Mouse (Mus musculus): ENCODE measurements around the gene Sectm1b. TPM values are rescaled to one million over a fixed set of nuclear protein-coding genes. Genes with fewer than 3 reads are reported as not detected.
"Not testable (repeated sequence)": the region's sequence is repeated elsewhere in the genome, so short reads cannot be mapped to it uniquely, and the experiment has no call there.

Sectm1b gene
- total RNA-seq (2021) = not detected

- no peak for DNase-seq
- intact Hi-C loops (cut with DNase I) = no loop called here
These were observed at the start of gene Sectm1b for GRCm38 (mm10) chr11:121063379-121063778. Gene Sectm1b, minus strand, starts transcription at chr11:121063569.

- intact Hi-C loops (cut with DNase I) = no loop called here
These were observed 48.9 kb upstream of the Sectm1b start for GRCm38 (mm10) chr11:121112091-121112775.

GRCm38 (mm10) chr11:121111601-121112000 is 48.2 kb upstream of the Sectm1b start:
- DNase-seq = no peak
- intact Hi-C loops (cut with DNase I) = no loop called here

More at GRCm38 (mm10) chr11:121112091-121112775, 48.9 kb upstream of the Sectm1b start:
- no peak for DNase-seq

- no peak for DNase-seq
- intact Hi-C loops (cut with DNase I) = no loop called here
These were observed 47.7 kb upstream of the Sectm1b start for GRCm38 (mm10) chr11:121111051-121111450.

GRCm38 (mm10) chr11:121109986-121110385 is 46.6 kb upstream of the Sectm1b start:
- peak; percentile 53 to 54 for DNase-seq
- intact Hi-C loops (cut with DNase I) = no loop called here

- intact Hi-C loops (cut with DNase I) = no loop called here
- peak in 1 of 2 experiments; percentile 25 for DNase-seq
These were observed 44.7 kb upstream of the Sectm1b start for GRCm38 (mm10) chr11:121108061-121108460.

GRCm38 (mm10) chr11:121107242-121107641 is 43.9 kb upstream of the Sectm1b start:
- intact Hi-C loops (cut with DNase I); DNase-seq: not testable (repeated sequence)

GRCm38 (mm10) chr11:121101124-121101805 is 37.9 kb upstream of the Sectm1b start:
- intact Hi-C loops (cut with DNase I) = no loop called here

GRCm38 (mm10) chr11:121100692-121101091 is 37.3 kb upstream of the Sectm1b start:
- intact Hi-C loops (cut with DNase I) = no loop called here
- no peak for DNase-seq

More at GRCm38 (mm10) chr11:121101124-121101805, 37.9 kb upstream of the Sectm1b start:
- no peak for DNase-seq

GRCm38 (mm10) chr11:121099762-121100161 is 36.4 kb upstream of the Sectm1b start:
- DNase-seq = no peak

GRCm38 (mm10) chr11:121092606-121093585 is 29.5 kb upstream of the Sectm1b start:
- intact Hi-C loops (cut with DNase I) = no loop called here

More at GRCm38 (mm10) chr11:121099762-121100161, 36.4 kb upstream of the Sectm1b start:
- intact Hi-C loops (cut with DNase I) = no loop called here

GRCm38 (mm10) chr11:121090943-121091342 is 27.6 kb upstream of the Sectm1b start:
- intact Hi-C loops (cut with DNase I) = no loop called here
- DNase-seq = no peak

More at GRCm38 (mm10) chr11:121092606-121093585, 29.5 kb upstream of the Sectm1b start:
- DNase-seq = no peak

- DNase-seq = no peak
- intact Hi-C loops (cut with DNase I) = no loop called here
These were observed 26.6 kb upstream of the Sectm1b start for GRCm38 (mm10) chr11:121089756-121090546.

- DNase-seq = no peak
- intact Hi-C loops (cut with DNase I) = no loop called here
These were observed 25.6 kb upstream of the Sectm1b start for GRCm38 (mm10) chr11:121088997-121089396.

GRCm38 (mm10) chr11:121086296-121086695 is 22.9 kb upstream of the Sectm1b start:
- DNase-seq = no peak
- intact Hi-C loops (cut with DNase I) = no loop called here

- intact Hi-C loops (cut with DNase I) = no loop called here
- no peak for DNase-seq
These were observed 21.8 kb upstream of the Sectm1b start for GRCm38 (mm10) chr11:121085181-121085580.

- peak; percentile 31 to 42 for DNase-seq
- intact Hi-C loops (cut with DNase I) = no loop called here
These were observed 19.6 kb upstream of the Sectm1b start for GRCm38 (mm10) chr11:121082857-121083500.

GRCm38 (mm10) chr11:121082250-121082649 is 18.9 kb upstream of the Sectm1b start:
- no peak for DNase-seq
- intact Hi-C loops (cut with DNase I) = no loop called here

GRCm38 (mm10) chr11:121081120-121081519 is 17.8 kb upstream of the Sectm1b start, which contains the start of gene Sectm1a:
Gene Sectm1a, minus strand, starts transcription at chr11:121081220.
- no peak for DNase-seq
- intact Hi-C loops (cut with DNase I) = no loop called here
